Comparison of ENCODE assay signal across 8 mouse cellular contexts in genomic region chr19:6335458-6335827, GRCm38 (mm10). TPM values are rescaled to one million over a fixed set of nuclear protein-coding genes. Genes with fewer than 3 reads are reported as not detected.
DNase-seq lines count a peak whose midpoint lies in the region; ATAC-seq and TF ChIP-seq lines count a peak whose summit lies in the region.

No protein-coding gene starts in this region.

- peak overlapping the region; percentile 78 for H3K4me3 ChIP-seq in lung, adult 2 months (replicated peaks; ENCODE audit: extremely low read depth, low read depth, low read length)
- H3K4me3 ChIP-seq in heart, embryonic 12.5 days: peak overlapping the region; percentile 87

- H3K27me3 ChIP-seq in heart, embryonic 12.5 days (replicated peaks): no peaks in the 10 kb centered on the region

- H3K4me2 ChIP-seq in heart, embryonic 12.5 days: peak overlapping the region; percentile 96

- intact Hi-C loops in left cerebral cortex, postnatal 4 days (cut with DNase I): no loop called here

- H3K9me3 ChIP-seq in heart, embryonic 12.5 days (replicated peaks): no peaks in the 10 kb centered on the region

- DNase-seq in lung, adult 2 months: peak; percentile 27
- no peak for DNase-seq in lung, postnatal 10 days
- peak; percentile 13 for DNase-seq in brain, embryonic 14.5 days (ENCODE audit: low read depth)
- peak; percentile 29 to 68 for DNase-seq in kidney, postnatal 25 days
- peak; percentile 45 for DNase-seq in naive thymus-derived CD4-positive, alpha-beta T cell, adult 2 months (ENCODE audit: low read depth)
- DNase-seq in left cerebral cortex, adult 11 months (ENCODE audit: low spot score): no peak
- no peak for DNase-seq in left cerebral cortex, postnatal 4 days

- WGBS in lung, adult 2 months: under 1% methylated on average over 25 of the region's 25 CpGs
- WGBS in heart, embryonic 12.5 days: under 1% methylated on average over 24 of the region's 25 CpGs

- TF ChIP-seq POLR2A in lung, adult 2 months (IDR thresholded peaks at IDR 0.05; ENCODE audit: borderline replicate concordance, extremely low read depth, low read depth, low read length): no peak
- TF ChIP-seq POLR2A in brain, embryonic 14.5 days (IDR thresholded peaks at IDR 0.05; ENCODE audit: borderline replicate concordance, extremely low read depth, insufficient read depth, insufficient read length, poor library complexity, severe bottlenecking): no peak

- H3K4me1 ChIP-seq in lung, adult 2 months (ENCODE audit: control insufficient read depth, insufficient read depth, low read length): peaks cover 21% of the 10 kb centered on the region; the same call in 1 of the 2 replicates
- peaks cover 38% of the 10 kb centered on the region for H3K4me1 ChIP-seq in heart, embryonic 12.5 days (replicated peaks)

- H3K27ac ChIP-seq in heart, embryonic 12.5 days (ENCODE audit: poor library complexity, severe bottlenecking): peak overlapping the region; percentile 68

- peaks cover 37% of the 10 kb centered on the region for H3K36me3 ChIP-seq in heart, embryonic 12.5 days

- no peak for ATAC-seq in heart, embryonic 12.5 days (ENCODE audit: insufficient number of reproducible peaks, low FRiP score)

- peak overlapping the region; percentile 94 for H3K9ac ChIP-seq in heart, embryonic 12.5 days

- TF ChIP-seq CTCF in lung, adult 2 months (IDR thresholded peaks at IDR 0.05; ENCODE audit: insufficient read depth, low read length): no peak
- no peak for TF ChIP-seq CTCF in brain, embryonic 14.5 days (IDR thresholded peaks at IDR 0.05; ENCODE audit: borderline replicate concordance, extremely low read depth, insufficient read depth, insufficient read length)

RNA-seq across cellular contexts. Expression of gene Men1, which starts 0.7 kb away (rescaled TPM):
- polyA plus RNA-seq in lung, adult 2 months (2012; rRNA removed): 52.1 and 56.2 TPM in 2 replicates
- polyA plus RNA-seq in brain, embryonic 14.5 days (2012; rRNA removed): 105 and 129 TPM in 2 replicates
- polyA plus RNA-seq in heart, embryonic 12.5 days (2016; fragmentation: Nextera tagmentation; extraction: Ambion mirVana): 48.7 and 52.1 TPM in 2 replicates
- total RNA-seq in left cerebral cortex, postnatal 4 days (2021): 10 to 100 TPM; 81.1 to 81.4 TPM

RNA-seq across cellular contexts. Expression of gene Map4k2, which starts 5.5 kb away (rescaled TPM):
- polyA plus RNA-seq in lung, adult 2 months (2012; rRNA removed): 303 and 441 TPM in 2 replicates
- polyA plus RNA-seq in brain, embryonic 14.5 days (2012; rRNA removed): 110 and 154 TPM in 2 replicates
- polyA plus RNA-seq in heart, embryonic 12.5 days (2016; fragmentation: Nextera tagmentation; extraction: Ambion mirVana): 14.1 and 15.7 TPM in 2 replicates
- total RNA-seq in left cerebral cortex, postnatal 4 days (2021): 100 to 1,000 TPM in 1 of 2 experiments, 10 to 100 TPM in 1; 91.7 to 102 TPM

RNA-seq across cellular contexts. Expression of gene Sf1, which starts 28.0 kb away (rescaled TPM):
- polyA plus RNA-seq in lung, adult 2 months (2012; rRNA removed): 136 and 194 TPM in 2 replicates
- 147 and 220 TPM in 2 replicates for polyA plus RNA-seq in brain, embryonic 14.5 days (2012; rRNA removed)
- polyA plus RNA-seq in heart, embryonic 12.5 days (2016; fragmentation: Nextera tagmentation; extraction: Ambion mirVana): 127 and 130 TPM in 2 replicates
- 100 to 1,000 TPM; 231 to 244 TPM for total RNA-seq in left cerebral cortex, postnatal 4 days (2021)

RNA-seq across cellular contexts. Expression of gene Cdc42bpg, which starts 29.2 kb away (rescaled TPM):
- 132 and 133 TPM in 2 replicates for polyA plus RNA-seq in lung, adult 2 months (2012; rRNA removed)
- 4.4 and 6.5 TPM in 2 replicates for polyA plus RNA-seq in brain, embryonic 14.5 days (2012; rRNA removed)
- polyA plus RNA-seq in heart, embryonic 12.5 days (2016; fragmentation: Nextera tagmentation; extraction: Ambion mirVana): 0.34 and 0.44 TPM in 2 replicates
- 1 to 10 TPM; 5.0 to 5.7 TPM for total RNA-seq in left cerebral cortex, postnatal 4 days (2021)

RNA-seq across cellular contexts. Expression of gene Pygm, which starts 48.8 kb away (rescaled TPM):
- polyA plus RNA-seq in lung, adult 2 months (2012; rRNA removed): 32.8 and 135 TPM in 2 replicates
- polyA plus RNA-seq in brain, embryonic 14.5 days (2012; rRNA removed): 2.1 and 2.9 TPM in 2 replicates
- polyA plus RNA-seq in heart, embryonic 12.5 days (2016; fragmentation: Nextera tagmentation; extraction: Ambion mirVana): 224 and 234 TPM in 2 replicates
- total RNA-seq in left cerebral cortex, postnatal 4 days (2021): 1 to 10 TPM; 6.2 to 8.2 TPM

Comparison
In these comparisons a context has a peak if more than half of its experiments do, and no peak if none do; other contexts are left out.
1. DNase-seq: peak in lung, adult 2 months (single experiment), brain, embryonic 14.5 days (single experiment), kidney, postnatal 25 days (2 of 2) and naive thymus-derived CD4-positive, alpha-beta T cell, adult 2 months (single experiment); none in lung, postnatal 10 days (single experiment), left cerebral cortex, adult 11 months (single experiment) and left cerebral cortex, postnatal 4 days (single experiment).